Mouse (Mus musculus): ENCODE results near the gene Chrna1. TPM values are rescaled to one million over a fixed set of nuclear protein-coding genes. Genes with fewer than 3 reads are reported as not detected.

The Chrna1 gene
- polyA plus RNA-seq, 1 experiment from 2014 or later = 25.9 TPM

DNA sequence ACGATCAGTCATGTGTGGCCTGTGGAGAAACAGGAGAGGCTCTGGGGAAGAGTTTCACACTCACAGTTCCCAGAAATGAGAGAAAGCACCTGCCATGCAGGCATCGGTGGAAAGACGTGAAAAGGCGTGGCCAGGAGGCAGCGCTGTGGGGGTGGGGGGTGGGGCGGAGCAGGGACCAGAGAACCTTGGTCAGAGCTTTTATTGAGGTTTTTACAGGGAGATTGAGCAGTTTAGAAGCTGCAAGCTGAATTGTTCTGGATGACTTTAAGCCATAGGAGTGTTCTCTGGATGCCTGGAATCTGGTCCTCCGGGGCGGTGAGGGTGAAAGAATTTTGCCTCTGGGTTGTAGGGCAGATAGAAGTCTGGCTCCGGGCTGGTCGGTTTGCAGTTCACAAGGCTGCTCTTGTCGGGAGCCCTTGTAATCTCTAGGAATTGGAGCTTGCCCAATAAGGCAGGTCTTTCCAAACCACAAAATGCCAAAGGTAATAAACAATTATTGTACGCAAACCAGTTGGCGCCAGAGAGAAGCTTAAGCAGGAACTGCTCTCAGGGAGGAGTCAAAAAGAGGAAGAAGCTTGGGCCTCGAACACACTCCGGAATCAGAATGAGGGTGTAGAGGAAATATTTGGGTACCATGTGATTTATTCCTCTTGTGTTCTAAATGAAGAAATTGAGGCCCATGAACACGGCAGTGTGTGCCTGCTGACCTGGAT lies 39.5 kb downstream of the Chrna1 start:
- 11% methylated on average over 15 of the region's 16 CpGs for WGBS

DNA sequence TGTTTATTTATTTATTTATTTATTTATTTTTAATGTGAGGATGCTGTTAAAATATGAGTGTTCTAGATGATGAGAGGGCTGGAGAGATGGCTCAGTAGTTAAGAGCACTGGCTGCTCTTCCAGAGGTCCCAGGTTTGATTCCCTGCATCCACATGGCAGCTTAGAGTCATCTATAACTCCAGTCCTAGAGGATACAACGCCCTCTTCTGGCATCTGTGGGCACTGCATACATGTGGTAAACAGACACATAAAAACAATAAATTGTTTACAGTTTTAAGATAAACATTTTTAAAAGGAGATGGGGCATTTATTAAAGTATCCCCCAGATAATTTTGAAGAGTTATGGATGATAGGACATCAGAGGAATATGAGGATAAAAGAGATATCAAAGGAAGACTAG lies 40.4 kb downstream of the Chrna1 start:
- DNase-seq (ENCODE audit: low spot score) = no peak
- Histone ChIP-seq H3K27me3 (replicated peaks; ENCODE audit: control insufficient read depth, insufficient read depth, low read length) (no peaks in the 10 kb centered on the region), H3K9ac (ENCODE audit: low read depth, low read length) (no peak overlapping the region), H3K27ac (replicated peaks; ENCODE audit: low read depth, low read length) (no peak overlapping the region), H3K4me2 (ENCODE audit: low read depth, low read length) (no peak overlapping the region), H3K4me1 (ENCODE audit: control insufficient read depth, insufficient read depth, low read length) (peaks cover 6% of the 10 kb centered on the region; the same call in 1 of the 2 replicates), H3K4me3 (ENCODE audit: low read depth, low read length) (no peak overlapping the region), H3K36me3 (ENCODE audit: control insufficient read depth, insufficient read depth, low read length) (no peaks in the 10 kb centered on the region), H3K9me3 (ENCODE audit: control insufficient read depth, low read length) (no peaks in the 10 kb centered on the region)
- WGBS = 19% methylated on average over 1 of the region's 1 CpGs
- ATAC-seq (ENCODE audit: low read depth) = no peak

More for the DNA sequence above, 39.5 kb downstream of the Chrna1 start:
- Histone ChIP-seq H3K27ac (replicated peaks; ENCODE audit: low read depth, low read length) (0 out of 2 replicates have a peak overlapping the region, but pooled peaks have one; percentile 41), H3K4me2 (ENCODE audit: low read depth, low read length) (peak overlapping the region; percentile 41), H3K9me3 (ENCODE audit: control insufficient read depth, low read length) (no peaks in the 10 kb centered on the region), H3K36me3 (ENCODE audit: control insufficient read depth, insufficient read depth, low read length) (no peaks in the 10 kb centered on the region), H3K4me1 (ENCODE audit: control insufficient read depth, insufficient read depth, low read length) (peaks cover 11% of the 10 kb centered on the region; the same call in 1 of the 2 replicates), H3K27me3 (replicated peaks; ENCODE audit: control insufficient read depth, insufficient read depth, low read length) (no peaks in the 10 kb centered on the region), H3K9ac (ENCODE audit: low read depth, low read length) (no peak overlapping the region), H3K4me3 (ENCODE audit: low read depth, low read length) (no peak overlapping the region)
- ATAC-seq (ENCODE audit: low read depth) (peak; percentile 32), DNase-seq (ENCODE audit: low spot score) (peak; percentile 74)

DNA sequence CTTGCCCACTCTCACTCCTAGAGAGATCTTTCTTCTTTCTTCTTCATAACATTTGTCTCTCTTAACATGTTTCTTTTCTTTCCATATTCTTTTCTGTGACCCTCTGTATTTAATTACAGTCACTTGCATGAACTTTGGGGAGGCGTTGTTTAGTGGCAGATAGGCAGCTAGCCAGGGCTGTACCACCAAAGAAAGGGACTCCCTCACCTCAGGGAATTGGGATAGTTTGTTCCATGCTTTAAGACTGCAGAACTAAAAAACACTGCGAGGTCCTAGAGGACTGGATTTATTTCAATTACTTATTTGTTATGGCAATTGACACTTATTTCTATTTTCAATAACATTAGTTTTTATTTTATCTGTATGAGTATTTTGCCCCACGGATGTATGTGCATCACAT lies 41.0 kb downstream of the Chrna1 start:
- 74% methylated on average over 3 of the region's 3 CpGs for WGBS
- peaks cover 6% of the 10 kb centered on the region; the same call in 1 of the 2 replicates for H3K4me1 ChIP-seq (ENCODE audit: control insufficient read depth, insufficient read depth, low read length)

DNA sequence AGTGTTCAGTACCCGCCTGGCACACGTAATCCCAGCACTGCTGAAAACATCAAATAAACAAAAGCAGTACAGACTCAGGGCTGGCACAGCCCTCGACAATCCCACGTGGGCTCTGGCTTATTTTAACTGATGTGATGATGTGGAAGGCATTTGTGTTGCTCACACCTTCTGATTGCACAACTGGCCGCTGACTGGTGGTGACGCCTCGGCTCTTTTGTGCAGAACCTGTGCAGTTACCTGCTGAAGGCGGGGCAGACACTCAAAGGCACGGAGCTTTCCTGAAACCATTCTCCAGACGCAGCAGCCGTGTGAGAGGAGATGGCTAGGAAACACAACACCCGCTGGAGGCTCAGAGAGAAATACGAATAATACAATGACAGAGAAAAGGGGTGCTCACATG lies 41.5 kb downstream of the Chrna1 start:
- ATAC-seq (ENCODE audit: low read depth) = peak; percentile 63
- H3K4me3 ChIP-seq (ENCODE audit: low read depth, low read length) = no peak overlapping the region
- H3K4me1 ChIP-seq (ENCODE audit: control insufficient read depth, insufficient read depth, low read length) = peaks cover 6% of the 10 kb centered on the region; the same call in 1 of the 2 replicates
- no peaks in the 10 kb centered on the region for H3K27me3 ChIP-seq (replicated peaks; ENCODE audit: control insufficient read depth, insufficient read depth, low read length)
- no peaks in the 10 kb centered on the region for H3K9me3 ChIP-seq (ENCODE audit: control insufficient read depth, low read length)
- DNase-seq (ENCODE audit: low spot score) = peak; percentile 56
- no peak overlapping the region for H3K27ac ChIP-seq (replicated peaks; ENCODE audit: low read depth, low read length)
- 65% methylated on average over 13 of the region's 13 CpGs for WGBS
- no peak overlapping the region for H3K9ac ChIP-seq (ENCODE audit: low read depth, low read length)
- H3K4me2 ChIP-seq (ENCODE audit: low read depth, low read length) = no peak overlapping the region
- H3K36me3 ChIP-seq (ENCODE audit: control insufficient read depth, insufficient read depth, low read length) = no peaks in the 10 kb centered on the region

More for the DNA sequence above, 41.0 kb downstream of the Chrna1 start:
- no peak overlapping the region for H3K4me3 ChIP-seq (ENCODE audit: low read depth, low read length)
- no peaks in the 10 kb centered on the region for H3K9me3 ChIP-seq (ENCODE audit: control insufficient read depth, low read length)
- no peak overlapping the region for H3K4me2 ChIP-seq (ENCODE audit: low read depth, low read length)
- ATAC-seq (ENCODE audit: low read depth) = no peak
- no peaks in the 10 kb centered on the region for H3K36me3 ChIP-seq (ENCODE audit: control insufficient read depth, insufficient read depth, low read length)
- no peak overlapping the region for H3K9ac ChIP-seq (ENCODE audit: low read depth, low read length)
- H3K27ac ChIP-seq (replicated peaks; ENCODE audit: low read depth, low read length) = no peak overlapping the region
- H3K27me3 ChIP-seq (replicated peaks; ENCODE audit: control insufficient read depth, insufficient read depth, low read length) = no peaks in the 10 kb centered on the region
- DNase-seq (ENCODE audit: low spot score) = no peak

DNA sequence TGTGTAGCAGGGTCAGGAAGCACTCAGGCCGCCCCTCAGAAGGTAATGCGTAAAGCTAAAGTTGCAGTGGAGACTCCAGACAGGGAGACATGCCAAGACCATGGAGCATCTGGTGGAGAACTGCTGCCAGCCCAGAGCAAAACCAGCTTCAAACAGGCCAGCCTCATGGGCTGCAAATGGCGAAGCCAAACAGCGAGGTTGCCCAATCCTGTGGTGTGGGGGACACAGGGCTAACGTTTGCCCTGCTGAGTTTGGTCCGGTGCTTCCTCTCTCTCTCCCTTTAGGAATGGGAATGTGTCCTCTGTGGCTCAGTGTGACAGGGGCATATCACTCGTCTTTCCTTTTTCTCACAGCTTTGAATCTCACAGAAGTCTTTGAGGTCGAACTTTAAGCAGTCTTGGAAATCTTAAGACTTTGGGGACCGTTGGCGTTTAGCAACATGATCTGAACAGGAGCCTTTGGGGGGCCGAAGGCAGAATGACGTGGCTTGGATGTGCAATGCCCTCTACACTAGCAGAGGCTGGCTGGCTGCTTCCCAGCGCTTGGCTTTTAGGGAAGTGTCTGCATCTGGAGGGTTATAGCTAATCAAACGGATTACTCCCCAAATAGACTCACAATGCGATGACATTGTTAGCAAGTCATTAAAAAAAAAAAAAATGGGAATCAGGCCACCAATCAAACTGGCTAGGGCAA lies 43.9 kb downstream of the Chrna1 start:
- 65% methylated on average over 15 of the region's 15 CpGs for WGBS
- Histone ChIP-seq H3K4me3 (ENCODE audit: low read depth, low read length) (no peak overlapping the region), H3K9ac (ENCODE audit: low read depth, low read length) (no peak overlapping the region), H3K27me3 (replicated peaks; ENCODE audit: control insufficient read depth, insufficient read depth, low read length) (no peaks in the 10 kb centered on the region), H3K4me2 (ENCODE audit: low read depth, low read length) (no peak overlapping the region), H3K9me3 (ENCODE audit: control insufficient read depth, low read length) (no peaks in the 10 kb centered on the region), H3K4me1 (ENCODE audit: control insufficient read depth, insufficient read depth, low read length) (peaks cover 6% of the 10 kb centered on the region; the same call in 1 of the 2 replicates), H3K27ac (replicated peaks; ENCODE audit: low read depth, low read length) (no peak overlapping the region), H3K36me3 (ENCODE audit: control insufficient read depth, insufficient read depth, low read length) (no peaks in the 10 kb centered on the region)
- ATAC-seq (ENCODE audit: low read depth) = no peak
- DNase-seq (ENCODE audit: low spot score) = no peak

DNA sequence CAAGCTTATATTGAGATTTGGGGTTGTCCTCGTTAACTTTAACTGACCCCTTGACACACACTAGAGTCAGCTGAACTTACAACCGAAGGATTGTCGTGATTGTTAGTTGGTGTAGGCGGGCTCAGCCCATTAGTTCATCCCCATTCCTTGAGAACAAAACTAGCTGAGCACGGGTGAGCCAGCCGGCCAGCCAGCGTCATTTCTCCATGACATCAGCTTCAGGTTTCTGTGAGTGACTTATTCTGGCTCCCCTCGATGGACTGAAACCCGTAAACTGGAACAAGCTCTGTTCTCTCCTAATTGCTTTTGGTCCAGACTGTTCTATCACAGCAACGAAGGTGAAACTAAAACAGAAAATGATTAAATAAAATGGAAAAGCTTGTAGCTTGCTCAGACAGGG lies 45.4 kb downstream of the Chrna1 start:
- H3K9ac ChIP-seq (ENCODE audit: low read depth, low read length) = no peak overlapping the region
- no peaks in the 10 kb centered on the region; the same call in 1 of the 2 replicates for H3K4me1 ChIP-seq (ENCODE audit: control insufficient read depth, insufficient read depth, low read length)
- no peaks in the 10 kb centered on the region for H3K36me3 ChIP-seq (ENCODE audit: control insufficient read depth, insufficient read depth, low read length)
- H3K27me3 ChIP-seq (replicated peaks; ENCODE audit: control insufficient read depth, insufficient read depth, low read length) = no peaks in the 10 kb centered on the region
- ATAC-seq (ENCODE audit: low read depth) (no peak), DNase-seq (ENCODE audit: low spot score) (no peak)
- H3K4me2 ChIP-seq (ENCODE audit: low read depth, low read length) = no peak overlapping the region
- no peaks in the 10 kb centered on the region for H3K9me3 ChIP-seq (ENCODE audit: control insufficient read depth, low read length)
- no peak overlapping the region for H3K27ac ChIP-seq (replicated peaks; ENCODE audit: low read depth, low read length)
- H3K4me3 ChIP-seq (ENCODE audit: low read depth, low read length) = no peak overlapping the region
- WGBS = 68% methylated on average over 10 of the region's 10 CpGs

DNA sequence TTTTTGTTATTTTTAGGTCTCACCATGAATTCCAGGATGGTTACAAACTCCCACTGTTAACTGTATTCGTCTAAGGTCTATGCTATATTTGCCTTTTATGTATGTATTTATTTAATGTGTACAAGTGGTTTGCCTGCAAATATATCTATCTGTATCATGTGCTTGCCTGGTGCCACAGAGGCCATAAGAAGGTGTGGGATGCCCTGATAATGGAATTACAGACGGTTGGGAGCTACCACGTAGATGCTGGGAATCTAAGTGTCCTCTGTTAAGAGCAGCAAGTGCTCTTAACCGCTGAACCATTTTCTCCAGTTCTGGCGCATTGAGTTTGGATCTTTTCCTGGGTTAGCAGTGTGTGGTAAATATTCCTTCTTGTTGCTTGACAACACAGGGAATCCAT lies 49.7 kb downstream of the Chrna1 start:
- H3K9me3 ChIP-seq (ENCODE audit: control insufficient read depth, low read length) = no peaks in the 10 kb centered on the region
- peaks cover 14% of the 10 kb centered on the region for H3K4me1 ChIP-seq (ENCODE audit: control insufficient read depth, insufficient read depth, low read length)
- H3K27ac ChIP-seq (replicated peaks; ENCODE audit: low read depth, low read length) = no peak overlapping the region
- DNase-seq (ENCODE audit: low spot score) (no peak), ATAC-seq (ENCODE audit: low read depth) (no peak)
- no peak overlapping the region for H3K9ac ChIP-seq (ENCODE audit: low read depth, low read length)
- 69% methylated on average over 5 of the region's 5 CpGs for WGBS
- no peaks in the 10 kb centered on the region for H3K36me3 ChIP-seq (ENCODE audit: control insufficient read depth, insufficient read depth, low read length)
- H3K4me3 ChIP-seq (ENCODE audit: low read depth, low read length) = no peak overlapping the region
- no peak overlapping the region for H3K4me2 ChIP-seq (ENCODE audit: low read depth, low read length)
- no peaks in the 10 kb centered on the region for H3K27me3 ChIP-seq (replicated peaks; ENCODE audit: control insufficient read depth, insufficient read depth, low read length)

DNA sequence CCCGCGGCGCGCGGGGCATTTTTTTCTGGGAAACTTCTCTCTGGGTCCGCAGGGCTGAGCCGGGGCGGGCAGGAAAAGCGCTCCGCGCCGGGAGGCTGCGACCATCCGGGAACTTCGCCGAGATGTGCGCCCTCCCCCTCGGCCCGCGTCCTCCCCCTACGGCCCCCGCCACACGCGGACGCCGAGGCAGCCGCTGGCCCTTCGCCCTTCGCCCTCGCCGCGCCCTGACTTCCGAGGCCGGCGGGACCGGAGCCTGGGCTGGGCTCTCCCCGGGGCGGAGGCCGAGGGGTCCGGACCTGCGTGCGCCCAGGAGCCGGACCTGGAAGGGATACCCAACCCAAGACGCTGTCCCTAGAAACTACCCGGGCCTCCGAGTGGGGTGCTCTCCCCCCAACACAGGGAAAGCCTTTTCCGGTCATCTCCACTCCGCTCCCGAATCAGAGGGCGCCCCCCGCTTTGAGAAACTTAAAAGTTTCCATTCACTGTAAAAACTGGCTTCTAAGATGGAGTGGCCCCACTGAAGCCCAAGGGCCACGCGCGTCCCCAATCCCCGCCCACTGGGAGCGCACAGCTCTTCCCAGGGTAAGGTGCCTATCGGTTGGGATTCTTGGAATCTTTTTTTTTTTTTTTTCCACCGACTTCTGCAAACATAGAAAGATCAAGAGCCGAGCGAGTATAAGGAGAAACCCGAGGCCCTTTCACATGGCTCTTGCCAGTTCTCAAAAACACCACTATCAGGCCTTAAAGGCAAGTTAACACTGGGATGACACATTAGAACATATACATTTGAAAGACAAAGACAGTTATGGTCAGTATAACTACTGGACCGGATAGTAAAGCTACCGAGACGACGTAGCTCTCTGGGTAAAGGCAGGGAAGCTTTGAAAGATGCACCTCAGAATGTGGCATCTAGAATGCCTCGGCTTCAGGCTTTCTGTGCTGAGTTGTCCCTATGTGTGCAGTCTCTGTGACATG lies 50.5 kb downstream of the Chrna1 start, which contains the start of gene Wipf1:
Wipf1 (minus strand) TSS at position 379 of the 975 bp plus-strand sequence.
- Histone ChIP-seq H3K9ac (ENCODE audit: low read depth, low read length) (peak within 1 kb of the TSS; percentile 99), H3K27ac (replicated peaks; ENCODE audit: low read depth, low read length) (peak within 1 kb of the TSS; percentile 92), H3K36me3 (ENCODE audit: control insufficient read depth, insufficient read depth, low read length) (no peaks in the 10 kb centered on the region), H3K4me2 (ENCODE audit: low read depth, low read length) (peak within 1 kb of the TSS; percentile 84), H3K27me3 (replicated peaks; ENCODE audit: control insufficient read depth, insufficient read depth, low read length) (no peaks in the 10 kb centered on the region), H3K4me3 (ENCODE audit: low read depth, low read length) (peak within 1 kb of the TSS; percentile 92), H3K4me1 (ENCODE audit: control insufficient read depth, insufficient read depth, low read length) (peaks cover 14% of the 10 kb centered on the region), H3K9me3 (ENCODE audit: control insufficient read depth, low read length) (no peaks in the 10 kb centered on the region)
- DNase-seq (ENCODE audit: low spot score) = peak; percentile 83
- ATAC-seq (ENCODE audit: low read depth) = peak; percentile 81
- WGBS = 6% methylated on average over 25 of the region's 66 CpGs
